Mouse (Mus musculus) MEL (cell line): Measurements from ENCODE around the gene Fdxacb1.

Source experiments
- BHLHE40 ChIP-seq: IDR thresholded peaks from 2 replicates; pipeline ENCODE4 v1.6.1; 2012; ENCODE audit warnings: low read depth, mild to moderate bottlenecking, inconsistent platforms, low read length, improper control_type of control experiment, borderline replicate concordance
- CHD2 ChIP-seq: IDR thresholded peaks from 2 replicates; pipeline ENCODE4 v1.6.1; 2011; ENCODE audit warnings: low read length, improper control_type of control experiment
- CTCF ChIP-seq, 3 experiments: IDR thresholded peaks in 2 of 3; conservative IDR thresholded peaks in 1 of 3; 2 replicates each; pipeline ENCODE4 v1.5.1; 2011 to 2012; ENCODE audit warnings: low read length in 3 of 3, low read depth in 2 of 3, mild to moderate bottlenecking in 2 of 3, improper control_type of control experiment in 1 of 3, inconsistent platforms in 1 of 3, mixed read lengths in 1 of 3, moderate library complexity in 1 of 3; ENCODE audit not compliant: control insufficient read depth in 1 of 3, insufficient read depth in 1 of 3, poor library complexity in 1 of 3, severe bottlenecking in 1 of 3
- ETS1 ChIP-seq: IDR thresholded peaks from 2 replicates; pipeline ENCODE4 v1.6.1; 2012; ENCODE audit warnings: low read depth, mild to moderate bottlenecking, inconsistent platforms, low read length, improper control_type of control experiment, moderate library complexity
- GABPA ChIP-seq: IDR thresholded peaks from 2 replicates; pipeline ENCODE4 v1.6.1; 2012; ENCODE audit warnings: low read depth, mild to moderate bottlenecking, inconsistent platforms, low read length, improper control_type of control experiment, moderate library complexity
- HCFC1 ChIP-seq: IDR thresholded peaks from 2 replicates; pipeline ENCODE4 v1.6.1; 2012; ENCODE audit warnings: low read depth, mild to moderate bottlenecking, inconsistent platforms, low read length, improper control_type of control experiment, moderate library complexity
- POLR2A ChIP-seq, 2 experiments: IDR thresholded peaks; 2 replicates each; pipeline ENCODE4 v1.6.1; 2011 to 2012; ENCODE audit warnings: low read length in 2 of 2, mild to moderate bottlenecking in 2 of 2, control low read depth in 1 of 2, improper control_type of control experiment in 1 of 2, low read depth in 1 of 2, moderate library complexity in 1 of 2; ENCODE audit not compliant: control insufficient read depth in 1 of 2, insufficient read depth in 1 of 2, poor library complexity in 1 of 2
- POLR2AphosphoS2 ChIP-seq: IDR thresholded peaks from 2 replicates; pipeline ENCODE4 v1.6.1; 2011; ENCODE audit warnings: low read length, improper control_type of control experiment
- TBP ChIP-seq: IDR thresholded peaks from 2 replicates; pipeline ENCODE4 v1.8.0; 2011; ENCODE audit warnings: low read depth, low read length, improper control_type of control experiment
- UBTF ChIP-seq: IDR thresholded peaks from 2 replicates; pipeline ENCODE4 v1.6.1; 2012; ENCODE audit warnings: low read depth, mild to moderate bottlenecking, inconsistent platforms, low read length, improper control_type of control experiment, moderate library complexity, borderline replicate concordance; ENCODE audit not compliant: insufficient read depth
- USF1 ChIP-seq: IDR thresholded peaks from 2 replicates; pipeline ENCODE4 v1.6.1; 2014; ENCODE audit warnings: low read depth, mild to moderate bottlenecking, inconsistent platforms, low read length, improper control_type of control experiment, moderate library complexity
- ZNF384 ChIP-seq: IDR thresholded peaks from 2 replicates; pipeline ENCODE4 v1.6.1; 2012; ENCODE audit warnings: low read depth, mild to moderate bottlenecking, inconsistent platforms, low read length, improper control_type of control experiment

DNA sequence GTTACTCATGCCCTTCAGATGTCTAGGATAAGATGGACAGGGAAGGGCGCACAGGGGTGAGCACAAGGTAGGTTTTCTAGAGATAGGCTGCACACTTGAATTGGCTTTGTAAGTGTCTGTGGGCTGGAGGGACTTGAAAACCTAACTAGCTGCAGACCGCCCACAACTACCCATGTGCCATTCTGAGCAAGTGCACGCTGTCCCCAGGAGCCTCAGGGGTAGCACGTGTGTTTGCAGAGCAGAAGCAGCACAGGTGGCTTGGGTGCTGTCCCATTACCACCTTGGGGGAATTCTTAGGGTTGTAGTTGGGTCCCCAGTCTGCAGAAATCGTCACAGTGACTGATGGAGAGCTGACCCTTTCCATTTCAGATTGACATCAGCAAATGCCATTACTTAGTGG is 54.2 kb downstream of the Fdxacb1 start:
- TF ChIP-seq CTCF (IDR thresholded peaks at IDR 0.05 in 2 of 3, conservative IDR thresholded peaks at IDR 0.05 in 1 of 3; ENCODE audit: control insufficient read depth in 1 of 3, insufficient read depth in 1 of 3, low read depth in 2 of 3, low read length in 3 of 3, poor library complexity in 1 of 3, severe bottlenecking in 1 of 3) (no peak), ETS1 (no peak), BHLHE40 (no peak), POLR2AphosphoS2 (no peak), HCFC1 (no peak), USF1 (no peak), ZNF384 (no peak), UBTF (no peak), TBP (no peak), POLR2A (IDR thresholded peaks at IDR 0.05; ENCODE audit: control insufficient read depth in 1 of 2, insufficient read depth in 1 of 2, low read depth in 1 of 2, low read length in 2 of 2, poor library complexity in 1 of 2) (no peak), CHD2 (no peak), GABPA (no peak)
